ENCODE assay signal across 12 mouse cellular contexts in the genomic region with DNA sequence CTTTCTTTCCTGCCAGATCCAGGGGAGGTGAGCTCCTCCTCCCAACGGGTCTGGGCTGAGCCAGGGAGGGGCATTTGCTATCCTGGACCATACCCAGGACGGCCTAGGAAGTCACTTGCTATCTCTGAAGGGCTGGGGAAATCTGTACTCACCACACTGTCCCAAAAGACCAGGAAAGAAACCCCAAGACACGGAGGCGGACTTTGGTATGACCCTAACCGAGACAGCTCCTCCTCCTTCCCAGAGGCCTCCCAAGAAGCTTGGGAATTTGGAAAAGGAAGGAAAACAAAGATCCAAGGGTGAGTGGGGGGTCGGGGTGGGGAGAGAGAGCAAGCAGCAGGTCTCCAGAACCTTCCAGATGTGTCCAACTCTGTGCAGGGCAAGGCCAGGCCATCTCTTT. TPM values are rescaled to one million over a fixed set of nuclear protein-coding genes. Genes with fewer than 3 reads are reported as not detected.
A peak's percentile ranks its signal among the peaks of the same experiment; 100 is the strongest.
DNase-seq lines count a peak whose midpoint lies in the region; ATAC-seq and TF ChIP-seq lines count a peak whose summit lies in the region.
"Had no signal": no experiment of that assay in that cellular context is flagged by ENCODE, and none has a peak within 500 bp of the region (broad histone marks: within the 10 kb centered on the region; RNA-seq: fewer than 3 reads in every experiment).

No protein-coding gene starts in this region.

- DNase-seq in hindbrain, embryonic 10.5 days (ENCODE audit: low spot score): no peak
- no peak for DNase-seq in neural tube, embryonic 11.5 days (ENCODE audit: low spot score)
- no peak for DNase-seq in neural tube, embryonic 10.5 days (ENCODE audit: extremely low spot score, low spot score)
- DNase-seq in limb, embryonic 10.5 days (ENCODE audit: low spot score): no peak
- DNase-seq in stomach, postnatal 0 days (ENCODE audit: low spot score): no peak
- no peak for DNase-seq in midbrain, embryonic 14.5 days
- no peak for DNase-seq in cerebellum, adult 11-12 months
- DNase-seq: cerebellum, postnatal 10 days; lung, adult 2 months had no signal

- TF ChIP-seq CTCF in stomach, postnatal 0 days (IDR thresholded peaks at IDR 0.05; ENCODE audit: low read depth): no peak

- no peak for ATAC-seq in hindbrain, embryonic 13.5 days (ENCODE audit: low FRiP score)
- ATAC-seq in neural tube, embryonic 11.5 days (ENCODE audit: insufficient read depth, low FRiP score, low TSS enrichment): no peak
- ATAC-seq in stomach, postnatal 0 days (ENCODE audit: low FRiP score, low TSS enrichment): no peak
- ATAC-seq in midbrain, embryonic 14.5 days (ENCODE audit: low FRiP score, low TSS enrichment): no peak
- ATAC-seq: CD4-positive, CD25-positive, alpha-beta regulatory T cell, adult 4 months had no signal

- WGBS in hindbrain, embryonic 10.5 days: 20% methylated on average over 6 of the region's 6 CpGs
- 21% methylated on average over 6 of the region's 6 CpGs for WGBS in hindbrain, embryonic 13.5 days
- 14% methylated on average over 6 of the region's 6 CpGs for WGBS in neural tube, embryonic 11.5 days
- 21% methylated on average over 6 of the region's 6 CpGs for WGBS in limb, embryonic 10.5 days
- 25% methylated on average over 6 of the region's 6 CpGs for WGBS in stomach, postnatal 0 days
- WGBS in midbrain, embryonic 14.5 days: 24% methylated on average over 6 of the region's 6 CpGs

- H3K36me3 ChIP-seq in hindbrain, embryonic 10.5 days: no peaks in the 10 kb centered on the region
- H3K36me3 ChIP-seq in hindbrain, embryonic 13.5 days: no peaks in the 10 kb centered on the region
- no peaks in the 10 kb centered on the region for H3K36me3 ChIP-seq in neural tube, embryonic 11.5 days (ENCODE audit: control insufficient read depth, insufficient read depth, low read length)
- H3K36me3 ChIP-seq in limb, embryonic 10.5 days: no peaks in the 10 kb centered on the region
- H3K36me3 ChIP-seq in stomach, postnatal 0 days (ENCODE audit: control insufficient read depth, insufficient read depth, low read length): no peaks in the 10 kb centered on the region
- H3K36me3 ChIP-seq in midbrain, embryonic 14.5 days (ENCODE audit: control insufficient read depth, insufficient read depth, low read length): no peaks in the 10 kb centered on the region
- H3K36me3 ChIP-seq: midbrain, embryonic 12.5 days had no signal

- H3K4me3 ChIP-seq in hindbrain, embryonic 10.5 days: peak overlapping the region; percentile 26; the same call in 1 of the 2 replicates
- H3K4me3 ChIP-seq in hindbrain, embryonic 13.5 days: no peak overlapping the region
- H3K4me3 ChIP-seq in neural tube, embryonic 11.5 days (ENCODE audit: low read depth, low read length): no peak overlapping the region
- peak overlapping the region; percentile 33 for H3K4me3 ChIP-seq in limb, embryonic 10.5 days
- H3K4me3 ChIP-seq in stomach, postnatal 0 days (ENCODE audit: low read depth, low read length): no peak overlapping the region
- H3K4me3 ChIP-seq in midbrain, embryonic 14.5 days (replicated peaks; ENCODE audit: low read depth, low read length): no peak overlapping the region
- H3K4me3 ChIP-seq: midbrain, embryonic 12.5 days had no signal

- peaks cover 14% of the 10 kb centered on the region for H3K27me3 ChIP-seq in hindbrain, embryonic 10.5 days (ENCODE audit: insufficient read depth, poor library complexity, severe bottlenecking)
- 0 out of 2 replicates have a peak, but pooled peaks cover 4% of the 10 kb centered on the region for H3K27me3 ChIP-seq in hindbrain, embryonic 13.5 days
- H3K27me3 ChIP-seq in neural tube, embryonic 11.5 days (ENCODE audit: control insufficient read depth, insufficient read depth, low read length): no peaks in the 10 kb centered on the region
- peaks cover 18% of the 10 kb centered on the region for H3K27me3 ChIP-seq in limb, embryonic 10.5 days (ENCODE audit: low read depth, poor library complexity, severe bottlenecking)
- no peaks in the 10 kb centered on the region for H3K27me3 ChIP-seq in stomach, postnatal 0 days (ENCODE audit: control insufficient read depth, insufficient read depth, low read length)
- no peaks in the 10 kb centered on the region for H3K27me3 ChIP-seq in midbrain, embryonic 14.5 days (ENCODE audit: control insufficient read depth, insufficient read depth, low read length)

- H3K9ac ChIP-seq in hindbrain, embryonic 13.5 days: no peak overlapping the region
- no peak overlapping the region for H3K9ac ChIP-seq in neural tube, embryonic 11.5 days (ENCODE audit: low read length)
- no peak overlapping the region for H3K9ac ChIP-seq in stomach, postnatal 0 days (ENCODE audit: low read length)
- H3K9ac ChIP-seq in midbrain, embryonic 14.5 days (replicated peaks; ENCODE audit: low read length): no peak overlapping the region
- H3K9ac ChIP-seq: midbrain, embryonic 12.5 days had no signal

- no peaks in the 10 kb centered on the region for H3K9me3 ChIP-seq in hindbrain, embryonic 10.5 days
- no peaks in the 10 kb centered on the region for H3K9me3 ChIP-seq in hindbrain, embryonic 13.5 days
- H3K9me3 ChIP-seq in neural tube, embryonic 11.5 days (ENCODE audit: control insufficient read depth, low read length): no peaks in the 10 kb centered on the region
- no peaks in the 10 kb centered on the region for H3K9me3 ChIP-seq in limb, embryonic 10.5 days (replicated peaks)
- H3K9me3 ChIP-seq in stomach, postnatal 0 days (ENCODE audit: control insufficient read depth, low read length): no peaks in the 10 kb centered on the region
- no peaks in the 10 kb centered on the region for H3K9me3 ChIP-seq in midbrain, embryonic 14.5 days (ENCODE audit: control insufficient read depth, low read length)
- H3K9me3 ChIP-seq: midbrain, embryonic 12.5 days had no signal

- no peak overlapping the region for H3K4me2 ChIP-seq in hindbrain, embryonic 13.5 days
- H3K4me2 ChIP-seq in neural tube, embryonic 11.5 days (ENCODE audit: low read depth): no peak overlapping the region
- no peak overlapping the region; the same call in 1 of the 2 replicates for H3K4me2 ChIP-seq in stomach, postnatal 0 days (replicated peaks; ENCODE audit: low read depth)
- no peak overlapping the region for H3K4me2 ChIP-seq in midbrain, embryonic 14.5 days (ENCODE audit: low read length)
- H3K4me2 ChIP-seq: midbrain, embryonic 12.5 days had no signal

- peaks cover 59% of the 10 kb centered on the region for H3K4me1 ChIP-seq in hindbrain, embryonic 10.5 days (replicated peaks)
- peaks cover 38% of the 10 kb centered on the region for H3K4me1 ChIP-seq in hindbrain, embryonic 13.5 days (replicated peaks)
- peaks cover 11% of the 10 kb centered on the region for H3K4me1 ChIP-seq in neural tube, embryonic 11.5 days (ENCODE audit: control insufficient read depth, insufficient read depth, low read length)
- peaks cover 51% of the 10 kb centered on the region for H3K4me1 ChIP-seq in limb, embryonic 10.5 days
- 0 out of 2 replicates have a peak, but pooled peaks cover 4% of the 10 kb centered on the region for H3K4me1 ChIP-seq in stomach, postnatal 0 days (replicated peaks; ENCODE audit: control insufficient read depth, insufficient read depth)
- H3K4me1 ChIP-seq in midbrain, embryonic 14.5 days (ENCODE audit: control insufficient read depth, insufficient read depth, low read length): peaks cover 13% of the 10 kb centered on the region

- no peak for TF ChIP-seq EP300 in stomach, postnatal 0 days (optimal IDR thresholded peaks at IDR 0.05)

- H3K27ac ChIP-seq in hindbrain, embryonic 10.5 days: peak overlapping the region; percentile 64
- H3K27ac ChIP-seq in hindbrain, embryonic 13.5 days: no peak overlapping the region
- 0 out of 2 replicates have a peak overlapping the region, but pooled peaks have one; percentile 23 for H3K27ac ChIP-seq in neural tube, embryonic 11.5 days (ENCODE audit: low read depth, low read length)
- H3K27ac ChIP-seq in limb, embryonic 10.5 days: peak overlapping the region; percentile 56
- H3K27ac ChIP-seq in stomach, postnatal 0 days (replicated peaks): 0 out of 2 replicates have a peak overlapping the region, but pooled peaks have one; percentile 0
- H3K27ac ChIP-seq in midbrain, embryonic 14.5 days (replicated peaks; ENCODE audit: low read depth, low read length): no peak overlapping the region

RNA-seq across cellular contexts. Expression of gene Mgat3, which starts 1.7 kb away (rescaled TPM):
- polyA plus RNA-seq in hindbrain, embryonic 10.5 days (2016; fragmentation: Nextera tagmentation; extraction: Ambion mirVana): 6.3 and 8.6 TPM in 2 replicates
- polyA plus RNA-seq in hindbrain, embryonic 13.5 days (2015; fragmentation: Nextera tagmentation; extraction: Ambion mirVana): 12.2 and 13.0 TPM in 2 replicates
- 11.6 and 12.3 TPM in 2 replicates for polyA plus RNA-seq in neural tube, embryonic 11.5 days (2014; fragmentation: Nextera tagmentation; extraction: Ambion mirVana)
- polyA plus RNA-seq in limb, embryonic 10.5 days (2016; fragmentation: Nextera tagmentation; extraction: Ambion mirVana): 4.0 and 5.3 TPM in 2 replicates
- 5.8 and 5.9 TPM in 2 replicates for polyA plus RNA-seq in stomach, postnatal 0 days (2015; fragmentation: Nextera tagmentation; extraction: Ambion mirVana)
- 19.9 and 20.5 TPM in 2 replicates for polyA plus RNA-seq in midbrain, embryonic 14.5 days (2014; fragmentation: Nextera tagmentation; extraction: Ambion mirVana)

RNA-seq across cellular contexts. Expression of gene Tab1, which starts 38.9 kb away (rescaled TPM):
- 41.3 and 42.8 TPM in 2 replicates for polyA plus RNA-seq in hindbrain, embryonic 10.5 days (2016; fragmentation: Nextera tagmentation; extraction: Ambion mirVana)
- polyA plus RNA-seq in hindbrain, embryonic 13.5 days (2015; fragmentation: Nextera tagmentation; extraction: Ambion mirVana): 38.3 and 41.2 TPM in 2 replicates
- polyA plus RNA-seq in neural tube, embryonic 11.5 days (2014; fragmentation: Nextera tagmentation; extraction: Ambion mirVana): 35.7 and 36.0 TPM in 2 replicates
- 41.8 and 52.4 TPM in 2 replicates for polyA plus RNA-seq in limb, embryonic 10.5 days (2016; fragmentation: Nextera tagmentation; extraction: Ambion mirVana)
- 16.3 and 16.5 TPM in 2 replicates for polyA plus RNA-seq in stomach, postnatal 0 days (2015; fragmentation: Nextera tagmentation; extraction: Ambion mirVana)
- polyA plus RNA-seq in midbrain, embryonic 14.5 days (2014; fragmentation: Nextera tagmentation; extraction: Ambion mirVana): 37.9 and 42.5 TPM in 2 replicates

Comparison
In these comparisons a context has a peak if more than half of its experiments do, and no peak if none do; other contexts are left out.
1. H3K27ac ChIP-seq: peak in hindbrain, embryonic 10.5 days (single experiment), neural tube, embryonic 11.5 days (single experiment), limb, embryonic 10.5 days (single experiment) and stomach, postnatal 0 days (single experiment); none in hindbrain, embryonic 13.5 days (single experiment) and midbrain, embryonic 14.5 days (single experiment).
2. H3K4me3 ChIP-seq: peak in hindbrain, embryonic 10.5 days (single experiment) and limb, embryonic 10.5 days (single experiment); none in hindbrain, embryonic 13.5 days (single experiment), neural tube, embryonic 11.5 days (single experiment), stomach, postnatal 0 days (single experiment) and midbrain, embryonic 14.5 days (single experiment).